Mouse (Mus musculus): ENCODE data around the gene Pax2.

DNA sequence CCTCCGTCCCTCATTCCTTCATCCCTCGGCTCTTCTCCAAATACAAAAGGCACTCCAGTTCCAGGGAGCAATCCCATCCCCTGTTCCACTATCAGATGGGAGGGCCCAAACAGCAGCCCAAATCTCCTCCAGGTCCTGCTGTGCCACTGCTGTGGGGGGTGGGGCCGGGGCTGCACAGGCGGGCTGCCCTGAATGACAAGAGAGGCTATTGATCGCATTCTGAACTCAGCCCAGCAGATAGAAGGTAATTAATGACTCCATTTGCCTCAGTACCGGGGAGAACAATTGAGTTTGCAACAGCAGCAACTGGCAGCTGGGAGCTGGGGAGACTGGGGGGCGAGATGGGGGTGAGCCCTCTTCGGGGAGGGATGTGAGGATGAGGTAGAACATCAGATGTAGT, 52.9 kb downstream of the Pax2 start:
- TF ChIP-seq CTCF (IDR thresholded peaks at IDR 0.05; ENCODE audit: borderline replicate concordance, insufficient read depth, low read length) (no peak), POLR2A (IDR thresholded peaks at IDR 0.05; ENCODE audit: low read depth, low read length) (no peak)
